In genomic region chr2:92316652-92317051, GRCm38 (mm10) we compare ENCODE assay signal across 29 mouse cellular contexts. TPM values are rescaled to one million over a fixed set of nuclear protein-coding genes. Genes with fewer than 3 reads are reported as not detected.
DNase-seq lines count a peak whose midpoint lies in the region; ATAC-seq lines count a peak whose summit lies in the region.
"Had no signal": no experiment of that assay in that cellular context is flagged by ENCODE, and none has a peak within 500 bp of the region (broad histone marks: within the 10 kb centered on the region; RNA-seq: fewer than 3 reads in every experiment).

No protein-coding gene starts in this region.

- WGBS in hindbrain, embryonic 13.5 days: 81% methylated on average over 3 of the region's 3 CpGs

- no peaks in the 10 kb centered on the region for H3K27me3 ChIP-seq in megakaryocyte, embryonic 14.5 days (replicated peaks)
- no peaks in the 10 kb centered on the region for H3K27me3 ChIP-seq in hindbrain, embryonic 13.5 days
- H3K27me3 ChIP-seq: forebrain, embryonic 13.5 days; heart, embryonic 12.5 days; hindbrain, embryonic 15.5 days; kidney, embryonic 15.5 days; limb, embryonic 15.5 days; liver, embryonic 13.5 days; midbrain, embryonic 15.5 days had no signal

- no peak for ATAC-seq in hindbrain, embryonic 13.5 days (ENCODE audit: low FRiP score)
- ATAC-seq: forebrain, embryonic 13.5 days; lung, postnatal 0 days; midbrain, embryonic 15.5 days had no signal

- no peaks in the 10 kb centered on the region for H3K9me3 ChIP-seq in megakaryocyte, embryonic 14.5 days
- no peaks in the 10 kb centered on the region for H3K9me3 ChIP-seq in hindbrain, embryonic 13.5 days
- H3K9me3 ChIP-seq: forebrain, embryonic 13.5 days; heart, embryonic 12.5 days; hindbrain, embryonic 15.5 days; kidney, embryonic 15.5 days; limb, embryonic 10.5 days; limb, embryonic 15.5 days; liver, embryonic 13.5 days; midbrain, embryonic 10.5 days; midbrain, embryonic 15.5 days had no signal

- peak overlapping the region; percentile 11 for H3K4me3 ChIP-seq in megakaryocyte, embryonic 14.5 days (replicated peaks)
- no peak overlapping the region for H3K4me3 ChIP-seq in hindbrain, embryonic 13.5 days
- H3K4me3 ChIP-seq: forebrain, embryonic 13.5 days; heart, embryonic 12.5 days; hindbrain, embryonic 15.5 days; kidney, embryonic 15.5 days; limb, embryonic 10.5 days; limb, embryonic 15.5 days; liver, embryonic 13.5 days; midbrain, embryonic 10.5 days; midbrain, embryonic 15.5 days had no signal

- no peak overlapping the region for H3K27ac ChIP-seq in hindbrain, embryonic 13.5 days
- H3K27ac ChIP-seq: forebrain, embryonic 13.5 days; hindbrain, embryonic 15.5 days; kidney, embryonic 15.5 days; limb, embryonic 10.5 days; limb, embryonic 15.5 days; liver, embryonic 13.5 days; midbrain, embryonic 10.5 days; midbrain, embryonic 15.5 days; stomach, postnatal 0 days had no signal

- no peak overlapping the region for H3K9ac ChIP-seq in hindbrain, embryonic 13.5 days
- H3K9ac ChIP-seq: forebrain, embryonic 13.5 days; heart, embryonic 12.5 days; hindbrain, embryonic 15.5 days; kidney, embryonic 15.5 days; limb, embryonic 15.5 days; liver, embryonic 13.5 days; midbrain, embryonic 15.5 days had no signal

- no peak overlapping the region for H3K4me2 ChIP-seq in hindbrain, embryonic 13.5 days
- H3K4me2 ChIP-seq: forebrain, embryonic 13.5 days; heart, embryonic 12.5 days; hindbrain, embryonic 15.5 days; kidney, embryonic 15.5 days; limb, embryonic 15.5 days; liver, embryonic 13.5 days; midbrain, embryonic 15.5 days had no signal

- DNase-seq in 3T3-L1 (ENCODE audit: low read depth, low spot score) (peak; percentile 12), 416B (ENCODE audit: low read depth) (peak; percentile 57), adipocyte (ENCODE audit: low spot score) (peak; percentile 46)
- DNase-seq in urinary bladder, postnatal 10 days (ENCODE audit: low spot score): no peak
- DNase-seq: adrenal gland, postnatal 25 days; cerebellum, adult 11-12 months; cerebellum, adult 9-11 months; gastrocnemius, postnatal 14 days; heart, postnatal 4 days; kidney, adult 18-20 months; layer of hippocampus, postnatal 36 days; liver, embryonic 13.5 days; lung, adult 18-20 months; lung, postnatal 4 days; right cerebral cortex, postnatal 4 days; thymus, adult 18-20 months; thymus, postnatal 25 days had no signal

- H3K4me1 ChIP-seq in megakaryocyte, embryonic 14.5 days: peaks cover 24% of the 10 kb centered on the region
- H3K4me1 ChIP-seq in hindbrain, embryonic 13.5 days (replicated peaks): no peaks in the 10 kb centered on the region
- H3K4me1 ChIP-seq: forebrain, embryonic 13.5 days; heart, embryonic 12.5 days; hindbrain, embryonic 15.5 days; kidney, embryonic 15.5 days; limb, embryonic 10.5 days; limb, embryonic 15.5 days; midbrain, embryonic 10.5 days; midbrain, embryonic 15.5 days had no signal

- peaks cover 42% of the 10 kb centered on the region for H3K36me3 ChIP-seq in megakaryocyte, embryonic 14.5 days (replicated peaks; ENCODE audit: low read length)
- peaks cover 8% of the 10 kb centered on the region for H3K36me3 ChIP-seq in hindbrain, embryonic 13.5 days
- H3K36me3 ChIP-seq: liver, embryonic 13.5 days; midbrain, embryonic 15.5 days had no signal

RNA-seq across cellular contexts. Expression of gene Pex16, which starts 57.8 kb away (rescaled TPM):
- 28.2 and 40.3 TPM in 2 replicates for polyA plus RNA-seq in megakaryocyte, embryonic 14.5 days (2012; ENCODE audit: insufficient read depth, low replicate concordance)
- polyA plus RNA-seq in hindbrain, embryonic 13.5 days (2015; fragmentation: Nextera tagmentation; extraction: Ambion mirVana): 35.7 and 35.8 TPM in 2 replicates

RNA-seq across cellular contexts. Expression of gene Large2, which starts 58.0 kb away (rescaled TPM):
- not detected in 2 replicates for polyA plus RNA-seq in megakaryocyte, embryonic 14.5 days (2012; ENCODE audit: insufficient read depth, low replicate concordance)
- 1.6 and 2.4 TPM in 2 replicates for polyA plus RNA-seq in hindbrain, embryonic 13.5 days (2015; fragmentation: Nextera tagmentation; extraction: Ambion mirVana)
